Mouse (Mus musculus) ES-E14 (cell line): ENCODE data around the gene Btd.

Experiments used
- CHD2 ChIP-seq: IDR thresholded peaks from 2 replicates; pipeline ENCODE4 v1.6.1; 2014; ENCODE audit warnings: mild to moderate bottlenecking, low read depth, low read length, inconsistent platforms
- HCFC1 ChIP-seq: IDR thresholded peaks from 2 replicates; pipeline ENCODE4 v1.6.1; 2012; ENCODE audit warnings: low read length, inconsistent platforms, borderline replicate concordance; ENCODE audit not compliant: insufficient read depth
- MAFK ChIP-seq: IDR thresholded peaks from 2 replicates; pipeline ENCODE4 v1.6.1; 2014; ENCODE audit warnings: mild to moderate bottlenecking, low read depth, low read length, inconsistent platforms; ENCODE audit not compliant: insufficient read depth
- ZC3H11A ChIP-seq: IDR thresholded peaks from 2 replicates; pipeline ENCODE4 v1.6.1; 2012; ENCODE audit warnings: low read depth, mild to moderate bottlenecking, inconsistent platforms, low read length, borderline replicate concordance
- ZNF384 ChIP-seq: IDR thresholded peaks from 2 replicates; pipeline ENCODE4 v1.6.1; 2012; ENCODE audit warnings: low read depth, low read length, inconsistent platforms

DNA sequence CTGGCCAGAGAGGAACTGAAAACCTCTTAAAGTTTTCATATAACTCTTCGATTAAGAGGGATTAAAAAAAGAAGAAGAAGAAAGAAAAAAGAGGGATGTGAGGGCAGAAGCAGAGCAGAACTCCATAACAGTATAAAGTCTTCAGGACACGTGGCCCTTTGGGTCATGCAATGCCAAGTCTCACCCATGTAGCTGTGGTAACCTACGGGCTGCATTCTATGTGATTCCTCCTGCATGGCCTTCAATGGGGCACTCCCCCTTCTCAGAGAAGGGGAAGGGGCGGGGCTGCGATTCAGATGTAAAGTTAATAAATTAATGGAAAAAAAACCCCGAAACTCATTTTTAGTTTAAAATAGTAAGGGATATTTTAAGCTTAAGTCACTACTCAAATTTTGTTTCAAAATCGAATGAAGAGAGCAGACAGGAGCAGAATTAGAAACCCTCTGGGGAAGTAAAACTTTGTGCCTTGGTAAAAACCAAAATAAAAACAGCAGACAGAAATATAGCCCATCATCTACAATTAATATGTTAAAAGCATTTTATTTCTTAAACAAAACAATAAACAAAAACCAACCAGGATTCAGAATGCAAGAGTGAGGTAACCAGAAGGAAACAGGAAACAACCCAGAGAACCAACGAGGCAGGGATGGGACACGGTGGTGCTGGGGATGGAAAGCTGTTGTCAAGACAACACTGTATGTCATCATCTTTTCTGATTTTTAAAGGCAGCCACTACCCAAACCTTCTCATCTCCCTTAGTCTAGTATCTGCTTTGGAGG is 55.6 kb downstream of the Btd start:
- TF ChIP-seq CHD2 (no peak), MAFK (no peak), HCFC1 (no peak), ZNF384 (no peak), ZC3H11A (no peak)
